Mouse (Mus musculus): ENCODE results near the gene Pde6b. TPM values are rescaled to one million over a fixed set of nuclear protein-coding genes. Genes with fewer than 3 reads are reported as not detected.

Gene Pde6b
- polyA plus RNA-seq, 1 experiment = not detected

DNA sequence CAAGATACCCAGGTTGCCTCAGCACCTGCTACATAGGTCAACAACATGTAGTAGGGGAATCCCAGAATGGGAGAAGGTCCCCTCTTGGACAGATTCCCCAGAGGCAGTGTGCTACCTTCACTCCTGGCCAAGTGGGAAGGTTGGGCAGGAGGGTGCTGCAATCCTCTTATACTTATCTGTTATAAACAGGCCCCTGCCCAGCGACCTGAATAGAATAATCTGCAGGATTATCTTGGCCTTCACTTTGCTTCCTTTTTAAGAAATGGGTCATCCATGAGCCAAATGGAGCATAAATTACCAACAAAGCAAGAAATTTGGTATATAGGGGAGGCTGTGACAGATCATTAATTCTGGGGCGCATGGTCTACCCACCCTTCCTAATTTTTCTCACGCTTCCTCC is 1.6 kb downstream of the Pde6b start:
- no peak for DNase-seq (ENCODE audit: low spot score)

DNA sequence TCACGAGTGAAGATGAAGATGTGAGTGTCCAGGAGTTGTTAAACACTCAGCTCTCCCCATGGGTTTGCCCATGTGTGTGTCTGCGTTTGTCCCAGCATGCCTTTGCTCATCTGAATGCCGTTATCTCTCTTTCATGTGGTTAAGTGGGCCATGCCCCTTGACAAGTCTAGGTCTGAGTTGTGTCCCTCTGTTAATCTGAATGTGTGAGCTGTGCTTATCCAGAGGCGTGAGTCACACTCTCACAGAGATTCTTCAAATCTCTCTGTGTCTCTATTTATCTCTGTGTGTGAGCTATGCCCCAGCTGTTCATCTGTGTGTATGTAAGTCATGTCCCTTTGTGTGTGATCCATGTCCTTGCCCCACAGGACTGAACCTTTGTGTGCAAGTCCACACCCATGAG is 15.3 kb downstream of the Pde6b start:
- no peak for DNase-seq (ENCODE audit: low spot score)

DNA sequence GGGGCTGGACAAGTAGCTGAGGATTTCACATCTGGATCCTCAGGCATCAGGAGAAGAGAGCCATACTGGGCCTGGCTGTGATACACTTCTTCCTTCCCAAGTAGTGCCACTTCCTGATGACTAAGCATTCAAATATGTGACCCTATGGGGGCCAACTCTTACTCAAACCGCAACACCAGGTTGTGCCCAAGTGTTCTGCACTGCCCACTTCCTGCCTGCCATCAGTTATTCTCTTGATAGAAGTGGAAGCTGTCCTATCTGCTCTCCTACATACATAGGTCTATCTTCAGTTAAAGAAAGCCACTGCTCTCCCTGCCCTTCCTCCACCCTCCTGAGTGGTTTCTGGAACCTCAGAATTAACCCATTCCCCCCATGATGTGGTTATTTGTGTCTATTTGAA is 17.3 kb downstream of the Pde6b start:
- DNase-seq (ENCODE audit: low spot score) = no peak

DNA sequence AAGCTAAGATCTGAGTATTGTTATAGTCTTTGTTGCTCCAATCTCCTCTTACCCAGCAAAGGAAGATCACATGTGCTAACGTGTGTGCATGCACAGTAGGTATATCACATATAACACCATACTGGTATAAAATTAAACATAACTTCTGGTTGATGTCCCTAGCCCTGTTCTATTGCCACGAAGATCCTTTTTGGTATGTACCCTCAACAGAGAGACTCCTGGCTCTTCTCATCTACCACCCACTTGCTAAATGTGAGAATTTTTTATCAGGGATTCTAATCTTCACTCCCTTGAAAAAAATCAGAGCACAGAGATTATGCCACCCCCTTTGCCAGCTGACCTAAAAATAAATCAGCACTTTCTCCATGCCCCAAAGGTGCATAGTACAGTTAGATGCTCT is 18.8 kb downstream of the Pde6b start:
- DNase-seq (ENCODE audit: low spot score) = no peak

DNA sequence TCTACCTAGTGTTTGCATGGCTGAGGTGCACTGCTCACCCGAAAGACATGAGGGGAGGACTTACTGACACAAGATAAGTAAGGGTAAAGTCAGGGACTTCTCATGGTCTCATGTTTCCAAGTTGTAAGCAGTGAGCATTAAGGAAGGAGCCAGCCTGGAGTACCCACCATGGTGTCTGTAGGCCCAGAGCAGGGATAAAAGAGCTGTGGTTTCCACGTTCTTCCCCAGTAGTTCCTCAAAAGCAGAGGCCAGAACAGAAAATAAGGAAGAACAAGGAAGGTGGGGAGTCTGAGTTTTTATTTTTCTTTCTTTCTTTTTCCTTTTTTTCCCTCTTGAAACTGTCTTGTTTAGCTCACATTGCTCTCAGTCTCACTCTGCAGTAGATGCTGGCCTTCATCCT is 26.5 kb downstream of the Pde6b start:
- no peak for DNase-seq (ENCODE audit: low spot score)

DNA sequence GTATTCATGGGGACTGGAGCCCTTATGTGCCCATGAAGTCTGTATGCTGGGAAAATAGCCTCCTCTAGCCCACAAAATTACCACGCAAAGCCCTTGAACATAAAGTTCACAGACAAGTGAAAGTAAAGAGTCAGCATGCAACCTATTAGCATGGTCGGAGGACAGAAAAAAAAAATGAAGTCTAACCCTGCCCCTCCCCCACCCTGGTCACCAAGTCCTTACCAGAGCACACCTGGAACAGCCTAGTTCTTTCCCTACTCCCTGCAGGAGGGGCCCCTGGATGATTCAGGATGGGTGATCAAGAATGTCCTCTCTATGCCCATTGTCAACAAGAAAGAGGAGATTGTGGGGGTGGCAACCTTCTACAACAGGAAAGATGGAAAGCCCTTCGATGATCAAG is 34.5 kb downstream of the Pde6b start:
- DNase-seq (ENCODE audit: low spot score) = no peak

DNA sequence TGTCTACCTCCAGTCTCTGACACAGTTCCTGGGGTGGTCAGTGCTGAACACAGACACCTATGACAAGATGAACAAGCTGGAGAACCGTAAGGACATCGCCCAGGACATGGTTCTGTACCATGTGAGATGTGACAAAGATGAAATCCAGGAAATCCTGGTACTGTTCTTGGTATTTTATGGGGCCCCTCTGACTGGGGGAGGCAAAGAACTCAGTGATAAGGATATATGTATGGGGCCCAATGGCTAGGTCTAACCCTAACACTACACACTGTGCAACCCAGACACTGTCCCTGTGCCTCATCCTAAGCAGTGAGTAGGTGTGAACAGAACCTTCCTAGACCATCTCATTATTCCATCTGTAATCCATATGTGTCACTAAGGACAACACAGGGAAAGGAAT is 35.2 kb downstream of the Pde6b start:
- no peak for DNase-seq (ENCODE audit: low spot score)

DNA sequence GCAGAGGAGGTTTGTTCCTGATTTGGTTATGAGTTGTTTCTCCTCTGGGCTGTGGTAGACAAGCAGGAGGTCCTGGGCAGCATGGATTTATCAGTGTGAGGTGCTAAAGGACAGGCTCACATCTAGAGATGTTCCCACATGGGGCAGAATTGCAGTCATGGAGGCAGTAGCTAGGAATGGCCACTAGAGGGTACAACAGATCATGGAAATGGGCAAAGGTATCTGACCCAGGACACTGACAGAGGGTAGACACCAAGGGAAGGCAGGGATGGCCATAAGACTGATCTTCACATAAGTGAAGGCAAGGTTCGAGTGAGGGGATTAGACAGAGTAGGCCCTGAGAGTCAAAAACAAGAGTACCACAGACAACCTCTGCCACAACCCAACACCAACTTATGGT is 39.0 kb downstream of the Pde6b start:
- no peak for DNase-seq (ENCODE audit: low spot score)

DNA sequence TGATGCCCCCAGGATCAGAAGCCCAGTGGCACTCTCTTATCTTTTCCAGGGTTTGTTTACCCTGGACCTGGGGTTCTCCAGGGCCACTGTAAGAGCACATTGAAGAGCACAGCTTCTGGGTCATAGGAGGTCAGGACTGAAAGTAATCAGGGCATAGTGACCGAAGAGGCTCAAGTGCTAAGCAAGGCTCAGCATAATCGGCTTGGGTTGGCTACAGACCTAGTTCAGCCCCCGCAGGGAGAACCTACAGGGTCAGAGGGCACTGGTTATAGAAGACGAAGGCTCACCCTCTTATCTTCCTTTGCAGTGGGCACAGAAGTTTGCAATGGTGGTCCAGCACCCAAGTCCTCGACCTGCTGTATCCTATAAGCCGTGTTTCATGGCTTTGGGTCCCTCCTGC is 43.0 kb downstream of the Pde6b start:
- DNase-seq (ENCODE audit: low spot score) = no peak

DNA sequence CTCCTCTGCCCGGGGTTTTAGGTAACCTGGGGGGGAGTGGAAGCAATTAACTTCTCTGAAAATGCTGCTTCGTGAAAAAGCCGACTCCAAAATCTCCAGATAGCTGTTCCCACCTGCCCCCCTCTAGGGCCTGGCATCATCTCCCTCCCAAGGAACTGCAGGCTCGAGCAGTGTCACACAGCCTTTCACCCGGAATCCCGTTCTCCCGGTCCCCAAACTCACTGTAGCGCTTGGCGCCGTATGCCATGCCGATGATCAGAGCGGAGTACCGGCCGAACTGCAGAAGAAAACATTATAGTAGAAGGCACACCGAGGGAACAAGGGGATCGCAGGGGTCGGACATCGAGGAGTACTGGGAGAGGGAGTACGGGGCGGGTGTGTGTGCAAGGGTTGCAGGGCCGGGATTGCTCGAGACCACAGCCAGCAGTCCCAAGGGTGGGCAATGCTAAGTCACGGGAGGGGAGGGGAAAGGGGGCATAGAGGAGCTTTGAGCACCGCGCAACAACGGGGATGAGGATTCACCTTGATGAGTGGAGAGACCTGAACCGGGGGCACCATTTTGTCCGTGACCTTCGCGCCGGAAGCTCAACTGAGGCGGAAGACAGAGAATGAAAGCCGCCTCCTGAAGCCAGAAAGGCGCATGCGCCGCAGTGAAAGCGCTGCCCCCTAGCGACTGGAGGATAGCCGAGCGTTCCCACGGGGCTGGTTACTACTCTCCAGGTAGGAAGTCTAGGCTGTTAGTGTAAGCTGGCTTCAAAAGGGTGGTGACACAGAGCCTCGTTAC is 45.8 kb downstream of the Pde6b start, which contains the start of gene Atp5k:
Atp5k (minus strand) TSS at position 645 of the 784 bp plus-strand sequence.
- peak; percentile 86 for DNase-seq (ENCODE audit: low spot score)

DNA sequence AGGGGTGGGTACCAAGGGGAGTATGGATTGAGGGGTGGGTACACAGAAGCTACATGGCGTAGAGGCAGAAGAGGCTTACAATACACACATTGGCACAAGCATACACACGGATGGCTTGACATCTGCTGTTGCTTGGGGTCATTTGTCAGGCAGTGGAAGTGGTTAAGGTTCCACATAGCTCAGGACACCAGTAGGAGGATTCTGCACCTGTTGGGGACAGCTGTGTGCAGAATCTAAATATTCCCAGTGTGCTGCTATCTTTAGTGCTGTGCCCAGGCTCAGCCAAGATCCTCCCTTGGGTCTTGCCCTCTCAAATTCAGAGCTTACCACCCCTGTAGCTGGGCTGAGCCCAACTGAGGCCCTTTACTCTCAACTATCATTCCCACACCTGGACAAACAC is 47.9 kb downstream of the Pde6b start:
- DNase-seq (ENCODE audit: low spot score) = no peak

DNA sequence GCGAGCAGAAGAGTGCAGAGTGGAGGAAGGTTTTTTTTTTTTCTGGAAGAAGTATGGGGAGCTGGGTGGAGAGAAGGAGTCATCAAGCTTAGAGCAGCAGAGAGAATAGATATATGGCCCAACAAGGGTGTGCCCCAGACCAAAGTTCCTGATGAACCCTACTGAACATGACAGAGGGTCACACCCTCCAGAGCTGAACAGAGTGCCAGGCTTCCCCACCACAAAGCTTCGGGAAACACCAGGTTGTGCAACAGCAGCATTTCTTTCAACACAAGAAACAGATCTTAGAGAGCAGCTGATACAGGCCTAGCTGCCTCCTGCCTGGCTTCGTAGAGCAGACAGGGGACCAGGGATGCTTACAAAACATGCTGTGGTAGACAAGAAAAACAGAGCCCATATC is 58.8 kb downstream of the Pde6b start:
- no peak for DNase-seq (ENCODE audit: low spot score)

DNA sequence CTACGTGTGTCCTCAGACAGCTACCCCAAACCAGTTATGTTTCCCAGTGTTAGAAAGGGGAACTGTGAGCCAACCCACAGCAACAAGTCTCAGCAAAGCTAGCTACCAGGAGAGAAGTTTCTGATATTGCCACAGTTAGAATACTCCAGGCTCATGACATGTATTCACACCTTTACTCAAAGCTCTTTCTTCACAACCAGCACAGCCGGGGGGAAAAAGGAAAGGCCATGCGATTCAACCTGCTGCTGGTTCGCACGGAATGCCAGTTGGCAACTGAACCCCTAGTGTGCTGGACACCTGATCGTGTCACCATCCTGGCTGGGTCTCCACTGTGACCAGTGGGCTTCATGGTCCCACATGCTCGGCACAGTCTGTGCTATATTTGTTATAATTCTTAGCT is 59.7 kb downstream of the Pde6b start:
- DNase-seq (ENCODE audit: low spot score) = no peak

DNA sequence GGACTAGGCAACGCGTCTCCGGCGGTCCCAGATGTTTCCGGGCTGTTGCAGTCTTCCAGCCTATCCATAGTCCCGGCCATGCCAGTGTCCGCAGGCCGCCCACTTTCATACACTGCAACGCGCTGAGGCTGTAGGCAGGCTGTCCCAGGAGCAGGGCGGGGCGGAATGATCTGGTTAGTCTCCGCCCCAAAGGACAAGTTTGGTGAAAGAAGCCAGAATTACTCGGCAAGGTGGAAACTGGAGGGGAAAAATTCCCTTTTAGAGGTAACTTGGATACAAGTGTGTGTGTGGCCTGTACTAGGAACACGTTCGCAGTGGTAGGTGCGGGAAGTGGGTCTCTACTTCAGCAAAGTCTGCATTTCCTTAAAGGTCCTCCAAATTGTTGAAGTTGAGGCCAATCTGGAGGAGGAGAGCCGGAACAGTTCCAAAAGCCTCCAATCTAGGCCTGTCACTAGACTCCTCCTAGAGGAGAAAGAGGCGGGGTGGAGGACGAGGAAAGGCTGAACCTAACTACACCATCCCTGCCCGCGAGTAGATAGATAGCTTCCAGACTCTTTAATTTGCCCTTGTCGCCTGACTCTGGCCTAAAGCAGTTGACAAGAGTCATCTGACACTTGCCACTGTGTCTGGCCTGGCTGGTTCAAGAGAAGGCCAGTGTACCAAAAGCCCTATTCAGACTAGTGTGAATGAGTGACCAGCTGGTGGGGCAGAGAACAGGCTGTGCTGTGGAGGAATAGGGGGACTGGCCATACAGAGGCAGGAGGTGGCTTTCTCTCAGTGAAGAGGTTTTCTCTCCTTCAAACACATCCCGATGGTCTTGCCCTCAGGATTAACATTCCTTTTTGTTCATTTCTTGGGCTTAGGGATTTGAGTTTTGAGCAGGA is 60.8 kb downstream of the Pde6b start, which contains the start of gene Mfsd7a:
Mfsd7a (minus strand) TSS at position 107 of the 884 bp plus-strand sequence.
- peak; percentile 59 for DNase-seq (ENCODE audit: low spot score)

DNA sequence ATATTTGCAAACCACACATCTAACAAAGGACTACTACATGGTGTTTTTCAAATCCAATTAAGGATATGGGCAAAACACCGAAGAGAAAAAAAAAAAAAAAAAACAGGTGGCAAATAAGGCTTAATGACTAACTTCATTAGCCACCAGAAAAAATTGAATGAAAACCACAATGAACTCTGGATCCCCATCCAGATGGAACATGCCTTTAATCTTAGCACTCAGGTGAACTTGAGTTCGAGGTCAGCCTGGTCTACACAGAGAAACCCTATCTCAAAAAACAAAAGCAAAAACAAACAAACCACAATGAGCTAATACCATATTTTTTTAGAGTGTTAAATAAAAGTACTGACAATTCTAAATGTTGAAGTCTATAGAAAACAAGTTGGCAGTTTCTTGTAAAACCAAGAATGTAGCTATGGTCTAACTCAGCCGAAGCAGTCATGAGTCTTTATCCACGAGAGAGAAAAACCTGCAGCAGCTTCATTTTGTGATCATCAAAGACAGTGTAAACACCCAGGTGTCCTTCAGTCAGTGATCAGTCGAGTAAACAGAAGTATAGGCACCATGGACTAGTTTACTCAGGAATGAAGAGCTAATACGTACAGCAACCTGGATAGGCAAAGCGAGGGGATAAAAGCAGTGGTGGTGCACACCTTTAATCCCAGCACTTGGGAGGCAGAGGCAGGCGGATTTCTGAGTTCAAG is 62.8 kb downstream of the Pde6b start:
- DNase-seq (ENCODE audit: low spot score) = no peak

DNA sequence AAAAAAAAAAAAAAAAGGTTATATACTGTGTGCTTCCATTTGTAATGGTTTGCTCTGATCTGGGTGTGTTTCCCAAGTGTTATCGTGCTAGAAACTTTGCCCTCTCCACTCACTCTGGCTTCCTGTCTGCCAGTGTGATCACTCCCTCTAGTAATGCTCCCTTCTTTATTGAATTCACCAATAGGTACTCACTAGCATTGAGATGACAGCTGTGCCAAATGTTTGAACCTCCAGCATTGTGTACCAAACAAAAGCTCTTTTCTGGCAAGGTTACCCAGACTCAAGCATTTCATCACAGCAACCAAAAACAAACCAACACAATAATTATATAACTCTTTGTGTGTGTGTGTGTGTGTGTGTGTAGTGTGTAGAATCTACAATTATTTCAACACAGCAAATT is 63.4 kb downstream of the Pde6b start:
- DNase-seq (ENCODE audit: low spot score) = no peak

DNA sequence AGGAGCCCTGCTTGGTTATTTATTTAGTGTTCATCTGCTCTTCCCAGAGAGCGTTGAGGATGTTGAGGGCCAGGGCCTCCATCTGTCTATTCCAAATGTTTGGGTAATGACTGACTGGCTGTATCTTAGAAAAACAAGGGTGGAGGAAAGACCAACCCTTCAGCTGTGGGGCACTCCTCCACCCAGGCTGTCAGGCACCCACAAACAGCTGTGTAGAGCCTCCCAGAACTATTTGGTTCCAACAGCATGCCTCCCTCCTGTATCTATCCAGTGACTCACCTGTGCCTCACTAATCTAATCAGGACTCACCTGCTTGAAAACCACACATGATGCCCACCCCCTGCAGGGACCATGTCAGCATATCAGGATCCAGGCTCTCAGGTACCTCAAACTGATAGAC is 64.2 kb downstream of the Pde6b start:
- DNase-seq (ENCODE audit: low spot score) = no peak

DNA sequence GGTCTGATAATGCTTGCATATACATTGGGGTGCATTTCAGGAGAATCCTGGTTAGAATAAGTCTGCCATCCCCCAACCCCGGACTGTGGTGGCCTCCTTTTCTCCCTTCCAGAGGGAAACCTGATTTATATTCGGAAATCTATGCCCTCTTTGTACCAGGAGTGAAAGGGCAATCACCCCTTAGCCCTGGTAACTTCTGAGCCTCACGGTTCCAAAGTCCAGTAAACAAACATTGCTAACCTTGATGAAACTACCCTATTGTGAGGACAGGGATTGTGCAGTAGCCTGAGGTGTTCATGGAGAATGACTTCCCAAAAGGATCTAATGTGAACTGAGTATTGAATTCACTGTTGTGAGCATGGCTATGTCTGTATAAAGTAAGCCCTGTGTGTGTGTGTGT is 65.9 kb downstream of the Pde6b start:
- no peak for DNase-seq (ENCODE audit: low spot score)

DNA sequence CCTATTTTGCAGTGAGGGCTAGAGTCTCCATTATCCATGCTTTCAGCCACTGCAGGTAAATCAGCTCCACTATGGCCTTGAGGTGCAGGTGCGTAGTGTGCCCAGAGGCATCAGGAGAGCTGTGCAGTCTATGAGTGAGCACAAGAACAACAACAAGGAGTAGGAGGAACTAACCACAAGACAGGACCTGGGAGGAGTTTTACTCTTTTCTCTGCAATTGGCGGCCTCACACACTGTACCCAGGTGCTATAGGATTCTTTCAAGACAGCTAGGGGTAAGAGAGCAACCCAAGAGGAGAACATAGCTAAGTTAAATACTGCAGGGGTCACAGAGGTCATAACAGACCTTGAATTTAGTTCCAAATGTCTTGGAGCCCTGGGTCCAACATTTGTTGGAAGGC is 70.5 kb downstream of the Pde6b start:
- DNase-seq (ENCODE audit: low spot score) = no peak

DNA sequence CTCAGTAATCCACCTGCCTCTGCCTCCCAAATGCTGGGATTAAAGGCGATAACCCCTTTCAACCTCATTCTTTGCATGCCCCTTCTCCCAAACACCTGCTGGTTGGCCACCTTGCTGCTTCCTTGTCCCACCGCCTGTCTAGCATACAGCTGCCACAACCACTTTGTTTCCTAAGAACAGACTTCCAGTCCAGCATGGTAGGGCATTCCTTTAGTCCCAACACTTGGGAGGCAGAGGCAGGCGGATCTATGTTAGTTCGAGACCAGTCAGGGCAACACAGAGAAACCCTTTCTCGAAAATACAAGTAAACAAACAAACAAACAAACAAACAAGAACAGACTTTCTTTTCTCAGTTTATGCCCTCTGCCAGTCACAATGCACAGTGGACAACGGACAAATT is 72.3 kb downstream of the Pde6b start:
- no peak for DNase-seq (ENCODE audit: low spot score)

DNA sequence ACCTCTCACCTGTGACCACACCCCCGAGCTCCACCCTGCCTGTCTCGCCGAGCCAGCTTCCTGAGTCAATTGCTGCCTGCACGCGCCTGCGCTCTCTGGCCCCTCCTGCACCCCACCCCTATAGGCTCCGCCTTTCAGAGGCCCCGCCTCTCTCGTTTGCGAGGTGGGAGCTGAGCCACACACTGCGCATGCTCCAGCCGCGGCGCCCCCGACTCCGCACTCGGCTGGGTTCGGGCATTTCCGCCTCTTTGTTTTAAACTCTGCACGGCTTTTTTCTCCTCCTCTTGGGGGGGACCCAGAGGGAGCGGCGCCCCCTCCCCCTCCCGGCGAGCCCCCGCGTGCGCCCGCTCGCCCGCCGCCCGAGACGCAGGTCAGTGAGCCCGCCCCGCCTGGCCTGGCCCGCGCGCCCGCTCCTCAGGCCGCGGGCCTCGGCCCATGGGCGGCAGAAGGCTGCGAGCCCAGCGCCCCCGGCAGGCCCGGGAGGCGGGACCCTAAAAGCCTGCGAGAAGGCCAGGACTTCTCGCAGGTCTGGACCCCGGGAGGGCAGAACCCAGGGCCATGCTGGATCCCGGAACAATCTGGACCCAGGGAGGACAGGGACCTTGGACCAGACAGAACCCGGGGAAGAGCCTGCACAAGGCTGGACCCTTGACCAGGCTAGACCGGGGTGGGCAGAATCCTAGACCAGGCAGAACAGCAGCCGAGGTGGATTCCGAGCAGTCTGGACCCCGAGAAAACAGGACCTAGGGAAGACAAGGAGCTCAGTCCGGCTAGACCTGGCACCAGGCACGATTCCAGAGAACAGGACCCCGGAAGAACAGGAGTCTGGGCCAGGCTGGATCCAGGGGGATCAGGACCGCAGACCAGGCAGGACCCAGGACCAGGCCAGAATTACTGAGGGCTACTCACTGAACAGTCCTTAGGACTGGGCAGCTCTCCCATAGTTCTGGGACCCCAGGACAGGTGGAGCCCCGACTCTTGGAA is 73.2 kb downstream of the Pde6b start, which contains the start of gene Pcgf3:
Pcgf3 (plus strand) TSS at position 151 of the 984 bp plus-strand sequence.
- peak; percentile 90 for DNase-seq (ENCODE audit: low spot score)

Data from urinary bladder, adult 2 months (tissue).